In the genomic region with DNA sequence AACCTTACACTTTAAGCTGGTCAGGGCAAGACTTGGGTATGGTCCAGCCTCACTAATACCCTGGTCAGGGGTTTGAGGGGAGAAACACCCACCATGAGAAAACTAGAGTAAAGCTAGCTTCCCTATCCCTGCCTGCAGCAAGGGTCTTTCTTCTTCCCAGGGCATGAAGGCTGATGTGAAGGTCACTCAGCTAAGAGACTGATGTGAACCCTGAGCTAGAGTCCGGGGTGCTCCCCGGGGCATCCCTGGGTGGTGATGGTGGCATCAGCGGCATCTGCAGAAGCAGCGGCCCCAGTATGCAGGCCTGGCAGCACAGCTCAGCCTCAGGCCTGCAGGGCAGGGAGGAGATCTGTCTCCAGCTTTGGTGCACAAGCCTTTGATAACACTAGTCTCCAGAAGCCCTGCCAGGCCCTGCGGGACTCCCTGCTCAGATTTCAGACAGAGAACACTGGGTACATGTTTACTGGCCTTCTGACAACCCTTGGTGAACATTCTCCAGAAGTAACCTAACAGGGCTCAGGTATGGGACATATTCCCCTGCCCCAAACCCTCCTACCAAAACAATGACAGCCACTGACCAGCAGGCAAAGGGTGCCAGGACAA, we compare ENCODE assay signal across 15 mouse cellular contexts. TPM values are rescaled to one million over a fixed set of nuclear protein-coding genes. Genes with fewer than 3 reads are reported as not detected.
DNase-seq lines count a peak whose midpoint lies in the region; ATAC-seq and TF ChIP-seq lines count a peak whose summit lies in the region.
"Had no signal": no experiment of that assay in that cellular context is flagged by ENCODE, and none has a peak within 500 bp of the region (broad histone marks: within the 10 kb centered on the region; RNA-seq: fewer than 3 reads in every experiment).

No protein-coding gene starts in this region.

- no peaks in the 10 kb centered on the region for H3K27me3 ChIP-seq in cerebellum, adult 2 months (ENCODE audit: control insufficient read depth, insufficient read depth, low read length)
- no peaks in the 10 kb centered on the region for H3K27me3 ChIP-seq in kidney, adult 2 months (replicated peaks; ENCODE audit: control insufficient read depth, insufficient read depth, low read length)
- H3K27me3 ChIP-seq in kidney, embryonic 15.5 days: peaks cover 38% of the 10 kb centered on the region
- H3K27me3 ChIP-seq in heart, embryonic 12.5 days (replicated peaks): peaks cover 13% of the 10 kb centered on the region; the same call in 1 of the 2 replicates
- H3K27me3 ChIP-seq in midbrain, embryonic 10.5 days (ENCODE audit: low read depth, poor library complexity, severe bottlenecking): peaks cover 51% of the 10 kb centered on the region

- no peak overlapping the region for H3K4me3 ChIP-seq in cerebellum, adult 2 months (replicated peaks; ENCODE audit: insufficient read depth, low read depth, low read length)
- no peak overlapping the region for H3K4me3 ChIP-seq in kidney, adult 2 months (ENCODE audit: insufficient read depth, low read depth, low read length)
- H3K4me3 ChIP-seq in kidney, embryonic 15.5 days (replicated peaks): no peak overlapping the region
- H3K4me3 ChIP-seq in heart, embryonic 12.5 days: no peak overlapping the region
- no peak overlapping the region for H3K4me3 ChIP-seq in midbrain, embryonic 10.5 days
- H3K4me3 ChIP-seq: midbrain, embryonic 12.5 days; neural tube, embryonic 13.5 days had no signal

- peak overlapping the region; percentile 24 for H3K27ac ChIP-seq in cerebellum, adult 2 months (ENCODE audit: insufficient read depth, low read length)
- H3K27ac ChIP-seq in kidney, adult 2 months (ENCODE audit: insufficient read depth, low read depth, low read length): 0 out of 2 replicates have a peak overlapping the region, but pooled peaks have one; percentile 28
- no peak overlapping the region for H3K27ac ChIP-seq in kidney, embryonic 15.5 days
- 0 out of 2 replicates have a peak overlapping the region, but pooled peaks have one; percentile 29 for H3K27ac ChIP-seq in heart, embryonic 12.5 days (ENCODE audit: poor library complexity, severe bottlenecking)
- H3K27ac ChIP-seq in midbrain, embryonic 10.5 days (replicated peaks): no peak overlapping the region
- H3K27ac ChIP-seq: midbrain, embryonic 12.5 days; neural tube, embryonic 13.5 days had no signal

- no peak for TF ChIP-seq POLR2A in cerebellum, adult 2 months (IDR thresholded peaks at IDR 0.05; ENCODE audit: borderline replicate concordance, insufficient read depth, low read length)
- TF ChIP-seq POLR2A in kidney, adult 2 months (IDR thresholded peaks at IDR 0.05; ENCODE audit: low read depth, low read length): no peak

- peak in 1 of 2 experiments; percentile 33 for DNase-seq in cerebellum, adult 2 months
- DNase-seq in kidney, adult 2 months: peak; percentile 10
- DNase-seq in skeletal muscle tissue, adult 2 months (ENCODE audit: low read depth, low spot score): peak; percentile 65
- DNase-seq in midbrain, embryonic 10.5 days (ENCODE audit: low spot score): no peak
- DNase-seq in lung, postnatal 36 days: no peak
- DNase-seq: forebrain, postnatal 0 days; layer of hippocampus, adult 9-11 months; right cerebral cortex, adult 18-20 months; thymus, adult 18-20 months had no signal

- H3K4me1 ChIP-seq in cerebellum, adult 2 months (ENCODE audit: control insufficient read depth, insufficient read depth, low read length): peaks cover 36% of the 10 kb centered on the region
- 0 out of 2 replicates have a peak, but pooled peaks cover 9% of the 10 kb centered on the region for H3K4me1 ChIP-seq in kidney, adult 2 months (ENCODE audit: control insufficient read depth, insufficient read depth, low read length)
- peaks cover 31% of the 10 kb centered on the region for H3K4me1 ChIP-seq in kidney, embryonic 15.5 days
- H3K4me1 ChIP-seq in heart, embryonic 12.5 days (replicated peaks): peaks cover 55% of the 10 kb centered on the region
- peaks cover 15% of the 10 kb centered on the region for H3K4me1 ChIP-seq in midbrain, embryonic 10.5 days

- 55% methylated on average over 5 of the region's 5 CpGs for WGBS in cerebellum, adult 2 months
- WGBS in kidney, adult 2 months: 74% methylated on average over 5 of the region's 5 CpGs
- WGBS in kidney, embryonic 15.5 days: 84% methylated on average over 5 of the region's 5 CpGs
- WGBS in heart, embryonic 12.5 days: 71% methylated on average over 5 of the region's 5 CpGs
- WGBS in midbrain, embryonic 10.5 days: 88% methylated on average over 5 of the region's 5 CpGs

- TF ChIP-seq CTCF in cerebellum, adult 2 months (IDR thresholded peaks at IDR 0.05; ENCODE audit: borderline replicate concordance, insufficient read depth, low read depth, low read length): no peak
- TF ChIP-seq CTCF in kidney, adult 2 months (conservative IDR thresholded peaks at IDR 0.05; ENCODE audit: insufficient read depth, insufficient read length, low read depth, low read length): no peak

- H3K9ac ChIP-seq in kidney, embryonic 15.5 days: no peak overlapping the region
- H3K9ac ChIP-seq in heart, embryonic 12.5 days: 0 out of 2 replicates have a peak overlapping the region, but pooled peaks have one; percentile 5
- H3K9ac ChIP-seq: forebrain, postnatal 0 days; midbrain, embryonic 12.5 days; neural tube, embryonic 13.5 days had no signal

- no peak for ATAC-seq in cerebellum, adult (ENCODE audit: insufficient number of reproducible peaks, low FRiP score, low TSS enrichment)
- ATAC-seq in kidney, embryonic 15.5 days (replicated peaks; ENCODE audit: low FRiP score): no peak
- no peak for ATAC-seq in heart, embryonic 12.5 days (ENCODE audit: insufficient number of reproducible peaks, low FRiP score)
- ATAC-seq: forebrain, postnatal 0 days had no signal

- H3K36me3 ChIP-seq in kidney, adult 2 months (ENCODE audit: control insufficient read depth, insufficient read depth, low read length): no peaks in the 10 kb centered on the region
- peaks cover 42% of the 10 kb centered on the region for H3K36me3 ChIP-seq in kidney, embryonic 15.5 days
- peaks cover 46% of the 10 kb centered on the region for H3K36me3 ChIP-seq in heart, embryonic 12.5 days
- peaks cover 44% of the 10 kb centered on the region for H3K36me3 ChIP-seq in midbrain, embryonic 10.5 days

- H3K9me3 ChIP-seq in kidney, embryonic 15.5 days (replicated peaks): no peaks in the 10 kb centered on the region
- no peaks in the 10 kb centered on the region for H3K9me3 ChIP-seq in heart, embryonic 12.5 days (replicated peaks)
- no peaks in the 10 kb centered on the region for H3K9me3 ChIP-seq in midbrain, embryonic 10.5 days (replicated peaks)
- H3K9me3 ChIP-seq: midbrain, embryonic 12.5 days; neural tube, embryonic 13.5 days had no signal

- no peak overlapping the region for H3K4me2 ChIP-seq in kidney, embryonic 15.5 days
- no peak overlapping the region for H3K4me2 ChIP-seq in heart, embryonic 12.5 days
- H3K4me2 ChIP-seq: midbrain, embryonic 12.5 days; neural tube, embryonic 13.5 days had no signal

RNA-seq across cellular contexts. Expression of gene Ifitm10, which starts 1.0 kb away (rescaled TPM):
- 175 and 183 TPM in 2 replicates for polyA plus RNA-seq in cerebellum, adult 2 months (2012; rRNA removed)
- polyA plus RNA-seq in kidney, adult 2 months (2012; rRNA removed): 3.1 and 4.1 TPM in 2 replicates
- polyA plus RNA-seq in kidney, embryonic 15.5 days (2015; fragmentation: Nextera tagmentation; extraction: Ambion mirVana): 1.8 and 2.3 TPM in 2 replicates
- 5.4 and 7.4 TPM in 2 replicates for polyA plus RNA-seq in heart, embryonic 12.5 days (2016; fragmentation: Nextera tagmentation; extraction: Ambion mirVana)
- 0.41 and 0.50 TPM in 2 replicates for polyA plus RNA-seq in midbrain, embryonic 10.5 days (2016; fragmentation: Nextera tagmentation; extraction: Ambion mirVana)

RNA-seq across cellular contexts. Expression of gene Gm49369, which starts 8.0 kb away (rescaled TPM):
- polyA plus RNA-seq in cerebellum, adult 2 months (2012; rRNA removed): 1.00 and 1.0 TPM in 2 replicates
- 0.36 TPM in 1 of 2 replicates, not detected in the other for polyA plus RNA-seq in kidney, adult 2 months (2012; rRNA removed)
- polyA plus RNA-seq in kidney, embryonic 15.5 days (2015; fragmentation: Nextera tagmentation; extraction: Ambion mirVana): 1.2 and 2.5 TPM in 2 replicates
- 3.0 TPM in 1 of 2 replicates, not detected in the other for polyA plus RNA-seq in heart, embryonic 12.5 days (2016; fragmentation: Nextera tagmentation; extraction: Ambion mirVana)
- polyA plus RNA-seq in midbrain, embryonic 10.5 days (2016; fragmentation: Nextera tagmentation; extraction: Ambion mirVana): 0.75 TPM in 1 of 2 replicates, not detected in the other
- polyA plus RNA-seq: C2C12; forebrain, postnatal 0 days; midbrain, embryonic 12.5 days had no signal

RNA-seq across cellular contexts. Expression of gene Ctsd, which starts 13.3 kb away (rescaled TPM):
- polyA plus RNA-seq in cerebellum, adult 2 months (2012; rRNA removed): 401 and 405 TPM in 2 replicates
- polyA plus RNA-seq in kidney, adult 2 months (2012; rRNA removed): 830 and 897 TPM in 2 replicates
- polyA plus RNA-seq in kidney, embryonic 15.5 days (2015; fragmentation: Nextera tagmentation; extraction: Ambion mirVana): 294 and 312 TPM in 2 replicates
- polyA plus RNA-seq in heart, embryonic 12.5 days (2016; fragmentation: Nextera tagmentation; extraction: Ambion mirVana): 431 and 436 TPM in 2 replicates
- 145 and 171 TPM in 2 replicates for polyA plus RNA-seq in midbrain, embryonic 10.5 days (2016; fragmentation: Nextera tagmentation; extraction: Ambion mirVana)

Comparison
In these comparisons a context has a peak if more than half of its experiments do, and no peak if none do; other contexts are left out.
1. H3K27ac ChIP-seq: peak in cerebellum, adult 2 months (single experiment), kidney, adult 2 months (single experiment) and heart, embryonic 12.5 days (single experiment); none in kidney, embryonic 15.5 days (single experiment) and midbrain, embryonic 10.5 days (single experiment).
2. DNase-seq: peak in kidney, adult 2 months (single experiment) and skeletal muscle tissue, adult 2 months (single experiment); none in midbrain, embryonic 10.5 days (single experiment) and lung, postnatal 36 days (single experiment).
3. RNA of gene Ifitm10, which starts 1.0 kb away (polyA plus RNA-seq): 175 to 183 TPM in cerebellum, adult 2 months; 5.4 to 7.4 TPM in heart, embryonic 12.5 days, 3.1 to 4.1 TPM in kidney, adult 2 months, 1.8 to 2.3 TPM in kidney, embryonic 15.5 days and 0.41 to 0.50 TPM in midbrain, embryonic 10.5 days; every median in the first group is over 10 times any median in the second.